Mouse (Mus musculus): ENCODE data around the gene Got2.

The Got2 gene

GRCm38 (mm10) chr8:95817597-95817996, 70.8 kb downstream of the Got2 start:
- DNase-seq, result no peak

GRCm38 (mm10) chr8:95816044-95816708, 72.2 kb downstream of the Got2 start:
- no peak for DNase-seq
